Mouse (Mus musculus): ENCODE measurements at regions not wholly inside any gene's neighbourhood (a gene's known extent, or its start where the extent isn't known, plus 50 kb on each side); places are given as distances from the start of the nearest gene placed in this dataset.

DNA sequence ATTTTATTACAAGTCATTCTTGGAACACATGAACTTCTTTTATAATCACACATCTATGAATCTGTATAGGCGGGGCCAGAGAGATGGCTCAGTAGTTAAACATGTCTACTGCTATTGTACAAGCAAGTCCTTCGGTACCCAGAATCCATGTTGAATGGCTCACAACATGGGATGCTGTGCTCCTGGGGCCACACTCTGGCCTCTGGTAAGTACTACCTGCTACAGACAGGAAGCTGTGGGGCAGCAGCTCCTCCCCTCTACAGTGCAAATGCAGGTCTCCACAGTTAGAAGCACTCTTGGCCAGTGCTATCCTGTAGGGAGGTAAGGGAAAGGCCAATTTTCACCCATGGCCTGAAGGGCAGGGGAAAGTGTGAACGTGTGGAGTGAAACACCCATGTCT, 506.0 kb downstream of the Irx1 start:
- H3K27me3 ChIP-seq (replicated peaks; ENCODE audit: control insufficient read depth, insufficient read depth, low read length) = no peaks in the 10 kb centered on the region
- WGBS = 68% methylated on average over 3 of the region's 3 CpGs

DNA sequence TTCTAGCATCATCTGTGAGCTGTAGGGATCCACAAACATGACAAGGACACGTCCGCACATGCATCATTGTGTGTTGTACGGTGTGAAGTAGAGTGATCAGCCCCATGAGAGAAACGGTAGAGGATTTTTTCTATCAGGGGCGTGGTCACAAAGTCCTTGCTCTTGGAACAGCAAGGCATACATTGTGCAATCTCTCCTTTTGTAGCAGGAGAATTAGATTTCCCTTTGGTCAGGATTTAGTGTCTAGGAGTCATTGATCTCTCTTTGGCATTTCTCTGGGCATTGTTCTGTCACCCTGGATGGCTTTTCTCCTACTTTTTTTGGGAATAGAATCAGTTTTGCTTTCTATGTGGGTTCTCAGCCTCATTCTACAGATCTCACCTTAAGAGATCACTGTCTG, 511.3 kb downstream of the Irx1 start:
- DNase-seq = no peak

More for the DNA sequence above, 506.0 kb downstream of the Irx1 start:
- H3K4me1 ChIP-seq (ENCODE audit: control insufficient read depth, insufficient read depth, low read length) = peaks cover 3% of the 10 kb centered on the region; the same call in 1 of the 2 replicates
- no peak overlapping the region for H3K4me3 ChIP-seq (ENCODE audit: insufficient read depth, low read depth, low read length)
- no peak for DNase-seq
- H3K36me3 ChIP-seq (ENCODE audit: control insufficient read depth, insufficient read depth, low read length) = no peaks in the 10 kb centered on the region
- TF ChIP-seq POLR2A (IDR thresholded peaks at IDR 0.05; ENCODE audit: low read depth, low read length) (no peak), CTCF (conservative IDR thresholded peaks at IDR 0.05; ENCODE audit: insufficient read depth, insufficient read length, low read depth, low read length) (no peak)
- H3K27ac ChIP-seq (ENCODE audit: insufficient read depth, low read depth, low read length) = no peak overlapping the region

DNA sequence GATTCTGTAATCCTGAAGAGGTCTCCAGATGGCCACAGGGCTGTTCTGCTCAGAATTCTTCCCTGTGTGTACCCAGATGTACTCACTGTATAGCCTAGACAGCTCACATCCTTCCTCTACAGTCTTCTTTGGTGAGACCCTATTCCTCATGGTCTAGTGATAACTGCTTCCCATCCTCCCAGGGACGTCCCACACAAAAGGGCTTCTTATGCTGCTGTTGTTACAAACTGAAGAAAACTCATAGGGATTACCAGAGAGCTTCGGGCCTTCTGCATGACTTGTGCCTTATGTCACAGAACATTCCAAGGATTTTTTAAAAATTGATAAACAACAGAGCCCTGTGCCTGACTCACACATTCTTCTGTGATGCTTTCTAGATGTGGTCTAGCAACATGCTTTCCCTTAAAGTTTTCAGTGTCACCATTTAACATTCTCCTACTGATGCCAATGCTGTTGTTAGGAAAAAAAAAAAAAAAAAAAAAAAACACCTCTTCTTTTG, 525.9 kb downstream of the Irx1 start:
- H3K27me3 ChIP-seq (replicated peaks; ENCODE audit: control insufficient read depth, insufficient read depth, low read length) = no peaks in the 10 kb centered on the region; the same call in 1 of the 2 replicates
- TF ChIP-seq POLR2A (IDR thresholded peaks at IDR 0.05; ENCODE audit: low read depth, low read length) (no peak), CTCF (conservative IDR thresholded peaks at IDR 0.05; ENCODE audit: insufficient read depth, insufficient read length, low read depth, low read length) (no peak)
- no peaks in the 10 kb centered on the region for H3K36me3 ChIP-seq (ENCODE audit: control insufficient read depth, insufficient read depth, low read length)
- no peak for DNase-seq
- WGBS = 55% methylated on average over 2 of the region's 2 CpGs
- H3K4me3 ChIP-seq (ENCODE audit: insufficient read depth, low read depth, low read length) = no peak overlapping the region
- H3K4me1 ChIP-seq (ENCODE audit: control insufficient read depth, insufficient read depth, low read length) = no peaks in the 10 kb centered on the region
- no peak overlapping the region for H3K27ac ChIP-seq (ENCODE audit: insufficient read depth, low read depth, low read length)

More for the DNA sequence above, 511.3 kb downstream of the Irx1 start:
- TF ChIP-seq CTCF (conservative IDR thresholded peaks at IDR 0.05; ENCODE audit: insufficient read depth, insufficient read length, low read depth, low read length) = no peak
- TF ChIP-seq POLR2A (IDR thresholded peaks at IDR 0.05; ENCODE audit: low read depth, low read length) = no peak
- Histone ChIP-seq H3K4me3 (ENCODE audit: insufficient read depth, low read depth, low read length) (no peak overlapping the region), H3K36me3 (ENCODE audit: control insufficient read depth, insufficient read depth, low read length) (no peaks in the 10 kb centered on the region), H3K27ac (ENCODE audit: insufficient read depth, low read depth, low read length) (no peak overlapping the region), H3K27me3 (replicated peaks; ENCODE audit: control insufficient read depth, insufficient read depth, low read length) (no peaks in the 10 kb centered on the region), H3K4me1 (ENCODE audit: control insufficient read depth, insufficient read depth, low read length) (no peaks in the 10 kb centered on the region)
- 88% methylated on average over 5 of the region's 5 CpGs for WGBS

DNA sequence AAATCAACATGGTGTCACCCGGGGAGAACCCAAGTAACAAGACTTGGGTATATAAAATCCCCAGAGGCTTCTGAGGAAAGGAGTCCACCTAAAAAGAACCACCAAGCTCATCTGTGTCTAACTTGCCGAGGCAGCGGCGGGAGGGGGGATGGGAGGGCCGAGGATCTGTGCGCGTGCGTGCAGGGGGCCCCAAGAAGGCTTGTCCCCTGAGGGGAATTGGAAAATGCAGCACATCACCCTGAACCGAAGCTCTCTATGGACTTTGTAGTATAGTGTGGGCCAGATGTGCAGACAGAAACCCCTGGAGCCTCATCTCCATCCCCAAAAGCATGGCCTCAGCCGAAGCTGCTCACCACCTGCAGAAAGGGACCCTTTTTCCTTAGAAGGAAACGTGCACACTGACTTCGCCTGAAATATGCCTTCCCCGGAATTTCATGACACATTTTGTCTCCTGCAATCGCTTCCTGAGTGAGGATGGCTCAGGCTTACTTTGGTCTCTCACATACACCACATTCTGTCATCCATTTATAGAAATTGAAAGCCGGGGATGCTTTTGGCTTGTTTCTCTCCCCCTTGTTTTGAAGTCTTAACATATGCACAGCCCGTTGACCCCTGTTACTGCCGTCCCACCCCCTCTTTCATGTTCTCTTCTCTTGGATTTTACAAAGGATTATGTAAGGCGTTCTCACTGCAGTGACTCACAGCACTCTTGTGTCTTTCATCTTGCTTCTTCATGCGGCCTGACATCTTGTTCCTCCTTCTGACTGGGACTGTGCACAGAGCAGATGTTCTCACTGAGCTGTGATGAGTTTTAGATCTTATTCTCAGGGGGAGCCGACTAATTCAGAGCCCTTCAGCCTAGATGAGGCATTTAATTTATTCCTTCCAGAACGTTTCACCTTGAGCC, 559.6 kb downstream of the Irx1 start:
- 67% methylated on average over 21 of the region's 21 CpGs for WGBS
- Histone ChIP-seq H3K4me1 (ENCODE audit: control insufficient read depth, insufficient read depth, low read length) (no peaks in the 10 kb centered on the region), H3K27ac (ENCODE audit: insufficient read depth, low read depth, low read length) (no peak overlapping the region), H3K4me3 (ENCODE audit: insufficient read depth, low read depth, low read length) (no peak overlapping the region), H3K27me3 (replicated peaks; ENCODE audit: control insufficient read depth, insufficient read depth, low read length) (no peaks in the 10 kb centered on the region), H3K36me3 (ENCODE audit: control insufficient read depth, insufficient read depth, low read length) (no peaks in the 10 kb centered on the region)
- DNase-seq = no peak
- no peak for TF ChIP-seq CTCF (conservative IDR thresholded peaks at IDR 0.05; ENCODE audit: insufficient read depth, insufficient read length, low read depth, low read length)
- no peak for TF ChIP-seq POLR2A (IDR thresholded peaks at IDR 0.05; ENCODE audit: low read depth, low read length)

DNA sequence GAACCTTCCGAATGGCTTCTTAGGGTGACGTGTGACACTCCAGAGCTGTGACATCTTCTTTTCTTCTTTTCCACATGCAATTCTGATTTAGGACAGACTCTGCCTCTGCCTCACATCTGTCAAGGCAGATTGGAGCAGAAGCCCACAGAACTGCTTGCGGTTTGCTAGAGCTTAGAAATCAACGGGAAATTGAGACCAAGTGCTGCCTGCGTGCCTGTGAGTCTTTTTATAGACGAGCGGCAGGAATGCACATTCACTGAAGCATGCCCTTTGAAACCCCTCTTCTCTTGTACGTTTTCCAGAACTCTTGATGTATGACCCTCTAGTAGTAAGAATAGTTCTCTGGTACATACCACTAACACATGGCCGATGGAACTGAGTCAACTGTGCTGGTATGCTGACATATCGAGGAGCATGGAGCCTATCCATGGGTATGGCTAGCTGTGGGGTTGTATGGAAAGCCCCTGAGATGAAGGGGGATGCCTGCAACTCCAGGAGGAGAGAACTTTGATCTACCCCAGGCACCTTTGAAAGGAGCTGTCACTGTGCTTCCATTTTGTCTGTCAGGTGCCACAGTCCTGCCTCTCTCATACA, 552.2 kb upstream of the Adamts16 start:
- WGBS = 61% methylated on average over 10 of the region's 10 CpGs
- H3K4me3 ChIP-seq (ENCODE audit: insufficient read depth, low read depth, low read length) = no peak overlapping the region
- no peaks in the 10 kb centered on the region for H3K36me3 ChIP-seq (ENCODE audit: control insufficient read depth, insufficient read depth, low read length)
- H3K27ac ChIP-seq (ENCODE audit: insufficient read depth, low read depth, low read length) = no peak overlapping the region
- TF ChIP-seq POLR2A (IDR thresholded peaks at IDR 0.05; ENCODE audit: low read depth, low read length) = no peak
- no peak for TF ChIP-seq CTCF (conservative IDR thresholded peaks at IDR 0.05; ENCODE audit: insufficient read depth, insufficient read length, low read depth, low read length)
- no peaks in the 10 kb centered on the region for H3K27me3 ChIP-seq (replicated peaks; ENCODE audit: control insufficient read depth, insufficient read depth, low read length)
- no peak for DNase-seq
- H3K4me1 ChIP-seq (ENCODE audit: control insufficient read depth, insufficient read depth, low read length) = no peaks in the 10 kb centered on the region

DNA sequence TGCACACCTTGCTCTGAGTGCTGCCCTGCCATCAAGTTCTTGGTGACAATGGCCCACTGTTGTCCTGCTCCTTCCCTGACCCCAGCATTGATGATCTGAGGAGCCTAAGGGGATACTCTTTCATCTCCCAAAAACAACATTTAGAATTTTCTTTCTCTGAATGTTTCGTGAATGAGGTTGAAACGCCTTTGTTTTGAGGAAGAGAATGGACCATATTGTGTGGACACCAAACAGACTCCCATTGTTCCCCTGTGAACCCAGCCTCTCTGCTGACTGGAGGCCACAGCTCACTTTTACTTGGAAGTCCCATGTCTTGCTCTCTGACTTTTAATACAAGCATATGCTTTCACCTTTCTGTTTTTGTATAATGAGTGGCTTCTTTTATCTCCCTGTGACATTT, 537.0 kb upstream of the Adamts16 start:
- Histone ChIP-seq H3K4me3 (ENCODE audit: insufficient read depth, low read depth, low read length) (no peak overlapping the region), H3K4me1 (ENCODE audit: control insufficient read depth, insufficient read depth, low read length) (no peaks in the 10 kb centered on the region), H3K27ac (ENCODE audit: insufficient read depth, low read depth, low read length) (no peak overlapping the region), H3K36me3 (ENCODE audit: control insufficient read depth, insufficient read depth, low read length) (no peaks in the 10 kb centered on the region), H3K27me3 (replicated peaks; ENCODE audit: control insufficient read depth, insufficient read depth, low read length) (no peaks in the 10 kb centered on the region)
- DNase-seq = no peak
- TF ChIP-seq CTCF (conservative IDR thresholded peaks at IDR 0.05; ENCODE audit: insufficient read depth, insufficient read length, low read depth, low read length) (no peak), POLR2A (IDR thresholded peaks at IDR 0.05; ENCODE audit: low read depth, low read length) (no peak)
- WGBS = 79% methylated on average over 2 of the region's 2 CpGs
